Mouse (Mus musculus) layer of hippocampus, adult 8-10 months (tissue): ENCODE results near the gene Mcrip2. TPM values are rescaled to one million over a fixed set of nuclear protein-coding genes. Genes with fewer than 3 reads are reported as not detected.

Source experiments
- DNase-seq, 2 experiments: peaks; one replicate each; pipeline ENCODE4 v3.0.0; 2022; ENCODE audit warnings: low spot score in 2 of 2
- microRNA-seq, 2 experiments: library from miRNA; unstranded; fragments of <30 nt; microRNA quantifications; one replicate each; pipeline ENCODE4 v1.2.0; 2022
- total RNA-seq, 4 experiments: library from RNA; stranded (reverse); gene quantifications; 2 replicates each; pipeline ENCODE4 v1.2.4; 2022

Mcrip2 gene
- total RNA-seq, 4 experiments from 2014 or later = 16.9 to 26.9 (median 21.5) TPM

GRCm38 (mm10) chr17:25818851-25819780 is 49.4 kb downstream of the Mcrip2 start:
- no peak for DNase-seq

GRCm38 (mm10) chr17:25817662-25818061 is 50.9 kb downstream of the Mcrip2 start:
- no peak for DNase-seq

Small RNA genes lying within 50 kb of the gene (microRNA-seq; reads per million reads assigned to microRNA genes)
- 2.9 to 7.1 reads per million in 2 experiments for gene Mir3082

Other genes starting within 250 kb of the Mcrip2 start
- gene Gng13, start 151.6 kb downstream of the Mcrip2 start, total RNA-seq = 100 to 1,000 TPM; 115 to 135 (median 117) TPM
- gene Chtf18, start 141.3 kb downstream of the Mcrip2 start, total RNA-seq = 1 to 10 TPM; 1.3 to 4.9 (median 2.0) TPM
- 10 to 100 TPM; 51.7 to 56.8 (median 54.0) TPM for gene Rpusd1, start 141.1 kb downstream of the Mcrip2 start, total RNA-seq
- gene Mslnl, start 132.7 kb downstream of the Mcrip2 start, total RNA-seq = under 1 TPM in 3 of 4 experiments, not detected in 1; 0.13 to 0.41 (median 0.23) TPM
- gene Msln, start 114.4 kb downstream of the Mcrip2 start, total RNA-seq = 1 to 10 TPM in 2 of 4 experiments, under 1 TPM in 2; 0.21 to 1.8 (median 0.92) TPM
- gene Narfl, start 95.0 kb downstream of the Mcrip2 start, total RNA-seq = 10 to 100 TPM; 33.0 to 45.0 (median 34.2) TPM
- gene Haghl, start 83.1 kb downstream of the Mcrip2 start, total RNA-seq = 100 to 1,000 TPM in 2 of 4 experiments, 10 to 100 TPM in 2; 94.5 to 130 (median 112) TPM
- under 1 TPM; 0.43 to 1.00 (median 0.94) TPM for gene Ccdc78, start 82.2 kb downstream of the Mcrip2 start, total RNA-seq
- gene Fam173a, start 75.9 kb downstream of the Mcrip2 start, total RNA-seq = 100 to 1,000 TPM in 2 of 4 experiments, 10 to 100 TPM in 2; 93.0 to 103 (median 99.1) TPM
- 1 to 10 TPM in 1 of 4 experiments, not detected in 3; 1.5 TPM for gene AC134908.4, start 73.1 kb downstream of the Mcrip2 start, total RNA-seq
- 10 to 100 TPM; 66.8 to 93.2 (median 84.5) TPM for gene Metrn, start 71.6 kb downstream of the Mcrip2 start, total RNA-seq
- 100 to 1,000 TPM; 532 to 577 (median 554) TPM for gene Fbxl16, start 59.7 kb downstream of the Mcrip2 start, total RNA-seq
- 10 to 100 TPM; 22.8 to 29.0 (median 26.5) TPM for gene Wdr24, start 45.1 kb downstream of the Mcrip2 start, total RNA-seq
- gene Jmjd8, start 39.9 kb downstream of the Mcrip2 start, total RNA-seq = 10 to 100 TPM; 61.0 to 63.6 (median 61.8) TPM
- 100 to 1,000 TPM; 151 to 155 (median 152) TPM for gene Stub1, start 35.4 kb downstream of the Mcrip2 start, total RNA-seq
- 10 to 100 TPM; 31.6 to 44.8 (median 40.9) TPM for gene Rhbdl1, start 31.5 kb downstream of the Mcrip2 start, total RNA-seq
- gene Gm20683, start 27.0 kb downstream of the Mcrip2 start, total RNA-seq = 10 to 100 TPM; 21.4 to 27.6 (median 25.7) TPM
- gene Rhot2, start 23.9 kb downstream of the Mcrip2 start, total RNA-seq = 100 to 1,000 TPM in 1 of 4 experiments, 10 to 100 TPM in 3; 81.2 to 107 (median 93.1) TPM
- 10 to 100 TPM; 19.0 to 28.8 (median 23.6) TPM for gene Wdr90, start 7.3 kb downstream of the Mcrip2 start, total RNA-seq
- 10 to 100 TPM; 37.5 to 42.2 (median 39.1) TPM for gene Mettl26, start 6.3 kb upstream of the Mcrip2 start, total RNA-seq
- 1 to 10 TPM; 1.6 to 2.4 (median 1.9) TPM for gene Wfikkn1, start 12.1 kb upstream of the Mcrip2 start, total RNA-seq
- 10 to 100 TPM; 42.0 to 72.9 (median 46.4) TPM for gene Rab40c, start 51.0 kb upstream of the Mcrip2 start, total RNA-seq
- gene Pigq, start 76.2 kb upstream of the Mcrip2 start, total RNA-seq = 100 to 1,000 TPM; 104 to 128 (median 120) TPM
- 1 to 10 TPM in 1 of 4 experiments, under 1 TPM in 2, not detected in 1; 0.16 to 2.8 (median 0.28) TPM for gene Nhlrc4, start 76.2 kb upstream of the Mcrip2 start, total RNA-seq
- 1 to 10 TPM in 1 of 4 experiments, under 1 TPM in 3; 0.77 to 1.2 (median 0.88) TPM for gene A930017K11Rik, start 83.8 kb upstream of the Mcrip2 start, total RNA-seq
- 10 to 100 TPM; 45.4 to 61.2 (median 53.8) TPM for gene Capn15, start 117.0 kb upstream of the Mcrip2 start, total RNA-seq
- 100 to 1,000 TPM in 3 of 4 experiments, 10 to 100 TPM in 1; 96.5 to 113 (median 102) TPM for gene Rab11fip3, start 200.8 kb upstream of the Mcrip2 start, total RNA-seq
- gene Decr2, start 221.6 kb upstream of the Mcrip2 start, total RNA-seq = 10 to 100 TPM; 27.6 to 31.2 (median 29.7) TPM
- gene Nme4, start 226.8 kb upstream of the Mcrip2 start, total RNA-seq = 1 to 10 TPM; 5.1 to 6.3 (median 5.4) TPM
- gene Tmem8, start 244.5 kb upstream of the Mcrip2 start, total RNA-seq = 10 to 100 TPM; 13.8 to 16.2 (median 15.5) TPM